Mouse (Mus musculus): ENCODE results near the gene Astn1.

Gene Astn1

GRCm38 (mm10) chr1:158405899-158406769 lies 44.1 kb downstream of the Astn1 start:
- CTCF ChIA-PET, result no interaction called here
- POLR2A ChIA-PET, result no interaction called here

GRCm38 (mm10) chr1:158408124-158408523 lies 46.1 kb downstream of the Astn1 start:
- ChIA-PET CTCF (no interaction called here), POLR2A (no interaction called here)

GRCm38 (mm10) chr1:158411146-158411545 lies 49.1 kb downstream of the Astn1 start:
- ChIA-PET CTCF (no interaction called here), POLR2A (no interaction called here)

GRCm38 (mm10) chr1:158414198-158414597 lies 52.1 kb downstream of the Astn1 start:
- ChIA-PET CTCF (interaction anchor here in 1 of 4 experiments (0.6 kb wide), 1 partner anchor 199 kb away, joined by 3 read pairs; no protein-coding TSS in a partner anchor), POLR2A (no interaction called here)

GRCm38 (mm10) chr1:158421451-158421850 lies 59.4 kb downstream of the Astn1 start:
- ChIA-PET CTCF (interaction anchor here in 1 of 4 experiments (0.6 kb wide), 1 partner anchor 1309 kb away, joined by 3 read pairs; no protein-coding TSS in a partner anchor), POLR2A (interaction anchor here in 1 of 4 experiments (0.6 kb wide), 1 partner anchor 156 kb away, joined by 3 read pairs; no protein-coding TSS in a partner anchor)

- POLR2A ChIA-PET, result no interaction called here
Observed at GRCm38 (mm10) chr1:158422739-158423138, 60.7 kb downstream of the Astn1 start.

GRCm38 (mm10) chr1:158446071-158446470 lies 84.0 kb downstream of the Astn1 start:
- ChIA-PET POLR2A (no interaction called here), CTCF (no interaction called here)

More at GRCm38 (mm10) chr1:158422739-158423138, 60.7 kb downstream of the Astn1 start:
- CTCF ChIA-PET, result no interaction called here

GRCm38 (mm10) chr1:158447956-158448355 lies 85.9 kb downstream of the Astn1 start:
- ChIA-PET CTCF (no interaction called here), POLR2A (no interaction called here)

GRCm38 (mm10) chr1:158452675-158453074 lies 90.6 kb downstream of the Astn1 start:
- POLR2A ChIA-PET, result no interaction called here
- CTCF ChIA-PET, result no interaction called here

GRCm38 (mm10) chr1:158453587-158453986 lies 91.5 kb downstream of the Astn1 start:
- ChIA-PET CTCF (no interaction called here), POLR2A (no interaction called here)

- ChIA-PET CTCF (no interaction called here), POLR2A (no interaction called here)
Observed at GRCm38 (mm10) chr1:158463975-158464374, 101.9 kb downstream of the Astn1 start.

- POLR2A ChIA-PET, result no interaction called here
- CTCF ChIA-PET, result no interaction called here
Observed at GRCm38 (mm10) chr1:158465286-158465685, 103.2 kb downstream of the Astn1 start.

GRCm38 (mm10) chr1:158477841-158478240 lies 115.8 kb downstream of the Astn1 start:
- ChIA-PET POLR2A (no interaction called here), CTCF (no interaction called here)

GRCm38 (mm10) chr1:158480285-158480684 lies 118.2 kb downstream of the Astn1 start:
- ChIA-PET CTCF (no interaction called here), POLR2A (no interaction called here)

- ChIA-PET CTCF (no interaction called here), POLR2A (no interaction called here)
Observed at GRCm38 (mm10) chr1:158483733-158484132, 121.7 kb downstream of the Astn1 start.

- CTCF ChIA-PET, result interaction anchor here in 1 of 4 experiments (0.6 kb wide), 1 partner anchor 179 kb away, joined by 3 read pairs; no protein-coding TSS in a partner anchor
- POLR2A ChIA-PET, result interaction anchor here in 1 of 4 experiments (0.6 to 0.7 kb wide), 2 partner anchors 10 to 348 kb away, joined by 3 to 4 read pairs; no protein-coding TSS in a partner anchor
Observed at GRCm38 (mm10) chr1:158489521-158490021, 127.5 kb downstream of the Astn1 start.

- POLR2A ChIA-PET, result interaction anchor here in 1 of 4 experiments (0.7 kb wide), 1 partner anchor 10 kb away, joined by 3 read pairs; no protein-coding TSS in a partner anchor
Observed at GRCm38 (mm10) chr1:158490175-158490574, 128.1 kb downstream of the Astn1 start.

GRCm38 (mm10) chr1:158493289-158493688 lies 131.2 kb downstream of the Astn1 start:
- POLR2A ChIA-PET, result interaction anchor here in 1 of 4 experiments (0.6 kb wide), 1 partner anchor 121 kb away, joined by 3 read pairs; no protein-coding TSS in a partner anchor
- CTCF ChIA-PET, result no interaction called here

More at GRCm38 (mm10) chr1:158490175-158490574, 128.1 kb downstream of the Astn1 start:
- CTCF ChIA-PET, result interaction anchor here in 1 of 4 experiments (0.6 kb wide), 1 partner anchor 179 kb away, joined by 3 read pairs; no protein-coding TSS in a partner anchor

GRCm38 (mm10) chr1:158500140-158500539 lies 138.1 kb downstream of the Astn1 start:
- CTCF ChIA-PET, result no interaction called here
- POLR2A ChIA-PET, result interaction anchor here in 2 of 4 experiments (0.6 to 0.7 kb wide), 3 partner anchors 10 to 1559 kb away, joined by 3 to 4 read pairs (median 4); no protein-coding TSS in a partner anchor

- CTCF ChIA-PET, result no interaction called here
- POLR2A ChIA-PET, result no interaction called here
Observed at GRCm38 (mm10) chr1:158501019-158501418, 138.9 kb downstream of the Astn1 start.

GRCm38 (mm10) chr1:158507610-158508009 lies 145.5 kb downstream of the Astn1 start:
- CTCF ChIA-PET, result no interaction called here
- POLR2A ChIA-PET, result no interaction called here

Data from embryonic stem cell, embryonic (primary cell).